Comparison of ENCODE assay signal across 1 mouse cellular context in genomic region chr17:25109578-25109977, GRCm38 (mm10).
TF ChIP-seq lines count a peak whose summit lies in the region.

No protein-coding gene starts in this region.

TF ChIP-seq in CH12.LX, 34 proteins besides CTCF, POLR2A, EP300 and RAD21:
- TF ChIP-seq NELFE (IDR thresholded peaks at IDR 0.05; ENCODE audit: low read depth, low read length) (no peak), ELF1 (IDR thresholded peaks at IDR 0.05; ENCODE audit: low read depth, low read length) (no peak), SIN3A (IDR thresholded peaks at IDR 0.05; ENCODE audit: low read length) (no peak), SMC3 (IDR thresholded peaks at IDR 0.05; ENCODE audit: low read depth, low read length) (peak; percentile 42), PAX5 (IDR thresholded peaks at IDR 0.05; ENCODE audit: low read length) (no peak)
